Mouse (Mus musculus) lung, postnatal 10 days (tissue): Measurements from ENCODE around the gene Thsd4.
"Not testable (repeated sequence)": the region's sequence is repeated elsewhere in the genome, so short reads cannot be mapped to it uniquely, and the experiment has no call there.

Experiments
- DNase-seq: peaks from one replicate; pipeline ENCODE4 v3.0.0; 2021

The Thsd4 gene

DNA sequence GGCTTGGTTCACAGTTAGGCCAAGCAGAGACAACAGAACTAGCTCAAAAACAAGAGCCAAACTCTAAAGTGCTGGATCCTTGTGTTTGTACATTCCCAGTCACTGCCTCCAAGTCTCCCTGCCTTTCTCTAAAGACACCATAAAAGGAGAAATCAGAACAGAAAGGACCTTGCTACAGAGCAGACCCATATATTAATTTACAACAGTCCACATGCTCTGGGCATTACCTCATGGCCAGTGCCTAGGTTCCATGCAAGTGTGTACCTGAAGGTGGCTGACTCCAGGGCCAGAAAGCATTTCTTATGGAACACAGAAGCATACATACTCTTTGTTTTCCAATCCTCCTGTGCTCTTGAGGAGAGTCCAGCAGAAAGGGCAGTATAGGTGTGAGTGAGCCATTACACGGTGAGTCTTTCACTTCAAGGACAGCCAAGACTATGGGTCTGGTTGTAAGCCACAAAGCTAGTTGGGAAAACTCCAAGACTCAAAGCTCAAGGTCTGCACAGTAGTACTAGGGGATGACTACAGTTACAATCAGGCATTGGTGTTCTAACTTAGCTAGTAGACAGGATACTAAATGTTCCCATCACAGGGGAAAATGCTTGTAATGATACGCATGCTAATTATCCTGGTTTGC lies 216.5 kb downstream of the Thsd4 start:
- DNase-seq, result no peak

DNA sequence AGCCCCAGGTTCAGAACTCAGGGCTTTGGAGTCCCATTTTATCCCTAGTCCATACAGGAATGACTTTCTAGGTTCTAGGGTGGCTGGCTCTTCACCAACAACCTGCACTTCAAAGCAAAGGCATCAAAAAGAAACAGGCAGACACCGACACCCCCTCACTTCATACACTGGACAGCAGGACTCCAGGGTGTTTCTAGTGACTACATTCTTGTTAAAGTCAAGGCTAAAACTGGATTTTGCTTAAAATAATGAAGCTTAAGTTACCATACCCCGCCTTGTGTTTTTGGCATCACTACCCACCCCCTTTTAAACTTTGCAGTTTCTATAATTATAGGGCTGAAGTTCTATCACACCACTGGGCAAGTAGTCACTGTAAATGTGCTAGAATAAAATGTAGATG lies 225.6 kb downstream of the Thsd4 start:
- DNase-seq, result no peak

DNA sequence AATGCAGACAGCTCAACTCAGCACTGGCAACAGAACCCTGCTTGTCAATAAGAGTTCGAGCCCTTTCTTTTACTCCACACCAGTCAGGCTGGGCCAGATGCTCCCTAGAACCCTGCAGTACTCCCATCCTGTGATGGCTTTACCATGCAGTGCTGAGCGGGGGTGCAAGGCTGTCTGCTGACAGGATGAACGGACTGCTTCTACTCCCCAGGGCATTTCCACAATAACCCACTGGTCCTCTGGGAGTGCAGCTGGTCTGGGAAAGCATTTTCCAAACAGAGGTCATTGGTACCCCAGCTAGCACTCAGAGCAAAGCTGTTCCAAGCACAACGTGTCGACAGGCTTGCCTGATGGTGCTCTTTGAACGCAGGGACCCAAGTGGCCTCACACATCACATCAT lies 226.6 kb downstream of the Thsd4 start:
- peak; percentile 45 for DNase-seq

DNA sequence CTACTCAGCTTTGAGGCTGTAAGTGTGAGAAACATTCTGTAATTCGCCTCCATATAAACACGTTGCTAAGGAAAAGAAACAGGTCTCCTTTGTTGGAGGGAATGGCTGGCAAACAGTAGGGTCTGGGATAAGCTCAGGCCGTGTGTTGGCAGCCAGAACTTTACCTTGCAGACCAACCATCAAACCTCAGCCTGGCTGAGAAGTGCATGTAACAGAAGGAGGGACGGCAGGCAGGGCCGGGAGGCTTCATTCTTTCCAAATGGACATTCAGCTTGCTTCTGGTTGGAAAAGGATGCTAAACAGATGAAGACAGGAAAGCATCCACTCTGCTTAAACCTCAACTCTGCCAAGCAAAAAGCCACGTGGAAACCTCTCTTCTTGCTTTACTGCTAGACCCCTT lies 228.7 kb downstream of the Thsd4 start:
- no peak for DNase-seq

DNA sequence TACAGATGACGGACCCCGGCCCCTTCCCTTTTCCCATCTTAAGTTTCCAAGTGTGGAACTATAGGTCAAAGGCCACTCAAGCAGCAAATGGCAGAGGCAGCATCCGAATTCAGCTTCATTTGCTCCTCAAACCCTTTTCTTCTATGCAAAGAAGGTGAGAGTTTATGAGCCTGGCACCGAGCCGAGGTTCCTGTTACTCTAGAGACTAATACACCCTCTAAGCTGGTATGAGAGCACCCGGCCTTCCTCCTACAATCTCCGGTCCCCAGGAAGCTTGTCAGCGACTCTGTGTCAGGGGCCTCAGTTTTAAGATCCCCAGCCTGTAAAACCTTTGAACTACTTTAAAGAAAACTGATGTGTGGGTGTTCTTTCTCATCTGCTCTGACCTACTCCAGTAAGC lies 231.1 kb downstream of the Thsd4 start:
- no peak for DNase-seq

DNA sequence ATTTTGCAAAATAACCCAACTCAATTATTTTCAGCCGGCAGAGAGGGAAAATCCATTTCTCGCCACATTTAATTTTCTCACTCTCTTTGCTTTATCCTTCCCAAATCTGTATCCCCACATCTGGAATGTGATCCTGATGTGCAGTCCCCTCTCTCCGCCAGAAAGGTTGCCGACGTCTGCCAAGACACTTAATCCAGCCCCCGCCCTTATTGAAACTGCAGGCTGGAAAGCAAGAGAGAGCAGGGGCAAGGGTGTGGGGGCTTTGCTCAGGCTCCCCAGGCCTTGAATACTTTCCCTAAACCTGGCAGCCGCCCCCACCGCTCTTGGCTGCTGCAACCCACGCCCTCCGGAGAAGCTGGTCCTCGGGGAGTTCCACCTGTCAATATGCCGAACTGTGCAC lies 233.1 kb downstream of the Thsd4 start:
- DNase-seq, result no peak

DNA sequence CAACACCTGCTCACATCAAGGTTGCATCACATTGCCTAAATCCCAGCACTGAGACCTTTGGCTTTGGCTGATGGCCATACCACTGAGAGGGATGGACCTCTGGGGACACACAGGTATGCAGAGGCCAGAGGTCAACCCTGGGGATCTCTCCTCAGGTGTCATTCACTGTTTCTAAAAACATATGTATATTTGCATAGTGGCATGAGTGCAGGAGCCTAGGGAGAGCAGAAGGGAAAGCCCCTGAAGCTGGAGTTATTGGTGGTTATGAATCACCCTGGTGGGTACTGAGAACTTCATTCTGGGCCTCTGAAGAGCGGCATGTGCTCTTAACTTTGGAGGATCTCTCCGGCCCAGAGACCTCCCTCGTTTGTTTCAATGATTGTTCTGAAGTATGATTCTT lies 235.5 kb downstream of the Thsd4 start:
- no peak for DNase-seq

DNA sequence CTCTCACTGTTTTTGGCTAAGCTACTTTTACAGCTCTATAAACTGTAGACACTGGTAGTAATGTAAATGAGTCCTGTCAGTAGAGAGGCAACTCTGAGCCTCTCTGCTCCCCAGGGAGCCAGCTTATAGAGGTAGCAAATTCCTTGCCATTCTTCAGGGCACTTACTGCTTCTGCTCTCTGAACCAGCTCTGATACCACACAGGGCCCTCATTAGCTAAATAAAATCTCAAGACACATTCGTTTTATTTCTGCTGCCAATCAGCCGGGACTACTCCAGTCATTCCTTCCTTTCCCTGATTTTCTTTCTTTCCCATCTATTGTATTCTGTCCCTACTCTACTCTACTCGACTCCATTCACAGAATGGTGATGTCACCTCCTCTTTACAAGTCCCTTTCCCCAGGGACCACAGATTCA lies 236.8 kb downstream of the Thsd4 start:
- DNase-seq, result no peak

DNA sequence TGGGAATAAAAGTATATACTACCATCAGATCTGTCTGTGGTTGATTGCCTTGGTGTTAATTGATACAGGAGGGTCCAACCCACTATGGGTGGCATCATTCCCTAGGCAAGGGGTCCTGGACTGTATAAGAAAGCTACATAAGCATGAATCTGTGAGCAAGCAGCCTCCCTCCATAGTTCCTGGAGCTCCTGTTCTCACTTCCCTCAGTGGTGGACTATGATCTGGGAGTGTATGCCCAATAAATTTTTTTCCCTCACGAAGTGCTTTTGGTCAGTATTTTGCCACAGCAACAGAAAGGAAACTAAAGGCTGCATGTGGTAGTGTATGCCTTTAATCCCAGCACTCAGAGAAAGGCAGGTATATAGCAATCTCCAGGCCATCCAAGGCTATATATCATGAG lies 237.5 kb downstream of the Thsd4 start:
- DNase-seq, result no peak

DNA sequence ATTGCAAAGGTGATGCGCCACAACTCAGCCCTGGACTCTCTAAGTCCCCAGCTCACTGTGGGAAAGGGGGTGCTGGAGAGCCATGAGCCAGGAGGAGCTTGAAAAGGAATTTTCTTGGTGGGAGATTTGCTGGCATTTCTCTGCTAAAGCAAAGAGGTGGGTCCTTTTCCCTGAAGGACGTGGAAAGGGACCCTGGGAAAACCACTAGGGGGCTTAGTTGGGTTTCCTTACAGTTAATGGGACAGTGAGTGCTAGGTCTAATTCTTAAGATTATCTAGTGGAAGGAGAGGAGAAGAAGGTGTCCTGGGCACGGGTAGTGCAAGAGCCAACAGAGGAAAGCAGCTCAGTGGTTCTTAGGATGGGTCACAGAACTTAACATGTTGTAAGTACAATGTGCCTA lies 238.3 kb downstream of the Thsd4 start:
- peak; percentile 38 for DNase-seq

DNA sequence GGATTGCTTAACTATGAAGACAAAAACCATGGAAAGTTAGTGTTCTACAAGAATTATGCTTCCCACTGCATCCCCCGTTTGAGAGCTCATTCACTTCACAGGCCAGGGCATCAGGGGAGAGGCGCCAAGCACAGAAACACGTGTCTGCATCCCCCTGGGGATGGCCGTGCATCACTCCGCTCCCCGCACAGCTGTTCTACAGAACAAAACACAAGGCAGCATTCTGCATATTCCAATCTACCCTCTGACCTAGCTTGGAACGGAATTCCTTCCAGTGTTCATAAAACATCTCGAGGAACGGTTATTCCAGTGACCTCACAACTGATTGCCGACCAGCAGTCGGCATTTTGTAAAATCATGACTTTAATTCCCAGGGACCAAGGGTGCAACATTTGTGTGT lies 240.6 kb downstream of the Thsd4 start:
- peak; percentile 59 for DNase-seq

DNA sequence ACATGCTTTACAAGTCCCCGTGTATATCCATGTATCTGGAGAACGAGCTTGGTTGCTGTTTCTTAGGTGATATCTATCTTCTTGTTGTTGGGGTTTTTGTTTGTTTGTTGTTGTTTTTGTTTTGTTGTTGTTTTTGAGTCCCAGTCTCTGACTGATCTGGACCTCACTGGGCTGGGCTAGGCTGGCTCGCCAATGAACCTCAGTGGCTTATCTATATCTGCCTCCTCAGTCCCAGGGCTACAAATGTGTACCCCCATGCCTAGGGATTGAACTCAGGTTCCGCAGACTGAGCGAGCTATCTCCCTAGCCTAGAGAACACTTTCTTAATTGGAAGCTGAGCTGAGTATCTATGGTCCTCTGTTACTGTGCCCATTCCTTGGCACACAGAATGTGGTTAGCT lies 241.1 kb downstream of the Thsd4 start:
- no peak for DNase-seq

DNA sequence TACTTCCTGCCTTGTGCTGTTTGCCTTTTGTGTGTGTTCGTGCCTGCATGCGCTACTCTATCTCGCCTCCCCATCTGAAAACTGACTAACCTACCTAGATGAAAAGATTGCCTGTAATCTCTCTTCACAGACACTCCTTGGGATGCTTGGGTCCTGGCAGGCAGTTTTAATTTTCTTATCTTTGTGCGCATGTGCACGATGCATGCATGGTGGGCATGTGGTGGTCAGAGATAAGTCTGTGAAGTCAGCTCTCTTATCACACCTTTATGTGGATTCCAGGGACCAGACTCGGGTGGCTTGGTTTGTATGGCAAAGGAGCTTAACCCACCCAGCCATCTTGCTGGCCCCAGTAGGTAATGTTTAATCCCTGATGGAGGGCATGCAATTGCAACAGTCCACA lies 242.3 kb downstream of the Thsd4 start:
- DNase-seq, result no peak

DNA sequence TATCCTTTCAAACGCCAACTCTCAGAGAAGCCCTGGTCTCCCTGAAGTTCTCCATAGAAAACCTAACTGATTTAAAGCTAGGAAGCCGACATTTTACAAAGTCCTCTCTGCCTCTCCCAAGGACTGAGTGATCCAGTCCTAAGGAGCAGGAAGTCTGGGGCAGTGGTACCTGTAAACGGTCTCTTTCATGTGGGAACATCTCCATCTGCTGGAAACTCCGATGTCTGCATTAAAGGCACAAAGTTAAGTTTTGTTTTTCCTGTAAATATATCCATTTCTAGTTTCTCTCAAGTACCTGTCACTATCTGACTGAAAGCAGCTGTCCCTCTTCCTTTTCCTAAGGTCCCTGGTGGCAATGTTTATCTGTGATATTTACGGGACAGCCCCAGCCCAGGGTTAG lies 245.5 kb downstream of the Thsd4 start:
- peak; percentile 22 for DNase-seq

DNA sequence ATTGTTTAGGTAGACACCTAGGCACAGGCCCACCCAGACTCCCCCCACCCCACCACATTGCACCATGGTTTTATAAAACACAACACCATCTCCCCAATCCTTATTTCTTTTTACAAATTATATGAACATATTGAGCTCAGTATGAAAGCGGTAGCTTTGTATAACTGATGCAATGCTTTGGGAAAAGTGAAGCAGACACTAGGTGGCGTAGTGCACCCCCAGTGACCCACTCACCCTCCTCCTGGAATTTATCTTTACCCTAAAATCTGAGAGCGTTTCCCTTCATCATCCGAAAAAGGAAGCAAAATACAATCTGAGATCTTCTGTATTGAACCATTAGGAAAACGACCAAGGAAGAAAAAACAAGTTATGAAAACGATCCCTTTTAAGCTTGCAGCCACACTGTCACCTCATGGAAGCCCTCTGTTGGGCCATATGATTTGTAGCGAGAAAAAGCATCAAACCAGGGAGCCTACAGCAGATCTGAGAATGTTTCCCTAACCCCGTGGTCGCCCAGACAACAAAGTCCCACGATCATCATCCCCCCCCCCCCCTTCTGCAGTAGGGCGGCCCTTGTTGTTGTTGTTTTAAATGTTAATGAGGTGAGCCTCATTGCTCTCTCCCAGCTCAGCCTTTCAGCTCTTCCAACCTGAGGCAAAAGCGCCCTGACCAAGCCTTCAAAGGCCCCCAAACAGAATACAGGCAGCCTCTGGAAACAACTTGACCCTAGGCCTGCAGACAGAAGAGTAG lies 246.3 kb downstream of the Thsd4 start:
- peak; percentile 31 for DNase-seq

DNA sequence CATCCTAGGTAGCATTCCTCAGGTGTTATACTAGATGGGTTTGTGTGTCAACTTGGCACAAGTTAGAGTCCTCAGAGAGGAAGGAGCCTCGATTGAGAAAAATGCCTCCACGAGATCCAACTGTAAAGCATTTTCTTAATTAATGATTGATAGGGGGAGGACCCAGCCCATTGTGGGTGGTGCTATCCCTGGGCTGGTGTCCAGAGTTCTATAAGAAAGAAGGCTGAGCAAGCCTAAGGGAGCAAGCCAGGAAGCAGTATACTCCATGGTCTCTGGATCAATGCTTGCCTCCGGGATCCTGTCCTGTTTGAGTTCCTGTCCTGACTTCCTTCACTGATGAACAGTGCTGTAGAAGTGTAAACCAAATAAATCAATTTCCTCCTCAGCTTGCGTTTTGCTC lies 247.3 kb downstream of the Thsd4 start:
- DNase-seq, result no peak

DNA sequence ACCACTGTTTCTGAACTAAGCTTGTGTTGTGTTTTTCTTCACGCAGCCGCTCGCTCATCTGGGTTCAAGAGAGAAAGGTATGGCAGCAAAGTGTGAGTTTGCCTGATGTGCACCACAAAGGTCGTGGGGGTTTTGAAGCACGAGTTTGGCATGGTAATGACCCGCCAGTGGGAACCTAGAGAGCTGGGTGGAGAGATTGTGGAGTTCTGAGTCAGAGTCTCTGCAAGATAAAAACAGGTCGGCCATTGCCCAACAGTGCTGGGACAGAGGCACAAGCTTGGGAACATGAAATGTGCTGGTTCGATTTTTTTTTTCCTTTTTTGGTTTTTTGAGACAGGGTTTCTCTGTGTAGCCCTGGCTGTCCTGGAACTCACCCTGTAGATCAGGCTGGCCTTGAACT lies 249.5 kb downstream of the Thsd4 start:
- DNase-seq, result not testable (repeated sequence)

DNA sequence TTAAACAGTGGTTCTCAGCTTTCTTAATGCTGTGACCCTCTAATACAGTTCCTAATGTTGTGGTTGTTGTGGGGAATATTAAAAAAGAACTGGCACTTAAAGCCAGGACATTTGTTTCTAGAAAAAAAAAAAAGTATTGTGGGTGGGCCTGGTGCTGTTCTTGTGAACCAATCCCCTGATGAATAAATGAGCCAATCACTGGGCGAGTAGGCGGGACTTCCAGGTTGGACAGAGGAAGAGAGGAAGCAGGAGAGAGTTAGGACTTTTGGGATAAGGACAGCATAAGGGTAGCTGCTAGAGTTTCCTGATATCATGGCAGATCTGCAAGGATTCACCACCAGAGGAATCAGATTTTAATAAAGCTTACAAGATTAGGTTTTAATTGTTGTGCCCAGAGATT lies 249.9 kb downstream of the Thsd4 start:
- peak; percentile 48 for DNase-seq

DNA sequence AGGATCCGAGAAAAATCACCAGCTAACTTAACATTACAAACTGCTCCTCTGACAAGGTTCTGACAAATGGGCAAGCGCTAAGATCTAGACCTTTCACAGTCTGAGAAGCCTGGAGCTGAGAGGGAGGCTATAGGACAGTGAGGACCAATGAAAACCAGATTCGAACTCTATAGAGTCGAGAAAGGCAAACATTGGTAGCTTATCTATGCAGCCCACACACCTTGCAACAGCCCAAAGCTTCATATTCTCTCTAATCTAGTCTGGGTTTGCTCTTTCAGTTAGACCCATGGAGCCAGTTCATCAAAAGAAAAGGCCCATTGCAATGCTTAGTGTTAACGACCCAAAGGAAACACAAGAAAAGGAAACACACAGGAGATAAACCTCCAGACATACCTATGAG lies 252.0 kb downstream of the Thsd4 start:
- no peak for DNase-seq

DNA sequence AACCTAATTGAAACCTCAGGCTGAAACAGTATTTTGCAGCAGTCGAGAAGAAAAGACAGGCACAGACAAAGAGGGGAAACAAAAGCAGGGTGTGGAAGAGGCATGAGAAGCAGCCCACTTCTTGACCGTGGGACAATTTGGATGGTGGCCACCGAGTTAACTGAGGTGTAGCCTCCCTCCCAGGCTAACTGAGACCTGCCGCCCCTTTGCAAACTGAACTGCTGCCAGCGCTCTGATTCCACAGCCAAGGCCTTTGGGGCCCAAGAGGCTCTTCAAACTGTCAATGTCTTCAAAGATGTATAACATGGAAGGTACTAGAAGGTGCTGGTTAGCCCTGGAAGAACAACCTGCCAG lies 254.6 kb downstream of the Thsd4 start:
- no peak for DNase-seq

DNA sequence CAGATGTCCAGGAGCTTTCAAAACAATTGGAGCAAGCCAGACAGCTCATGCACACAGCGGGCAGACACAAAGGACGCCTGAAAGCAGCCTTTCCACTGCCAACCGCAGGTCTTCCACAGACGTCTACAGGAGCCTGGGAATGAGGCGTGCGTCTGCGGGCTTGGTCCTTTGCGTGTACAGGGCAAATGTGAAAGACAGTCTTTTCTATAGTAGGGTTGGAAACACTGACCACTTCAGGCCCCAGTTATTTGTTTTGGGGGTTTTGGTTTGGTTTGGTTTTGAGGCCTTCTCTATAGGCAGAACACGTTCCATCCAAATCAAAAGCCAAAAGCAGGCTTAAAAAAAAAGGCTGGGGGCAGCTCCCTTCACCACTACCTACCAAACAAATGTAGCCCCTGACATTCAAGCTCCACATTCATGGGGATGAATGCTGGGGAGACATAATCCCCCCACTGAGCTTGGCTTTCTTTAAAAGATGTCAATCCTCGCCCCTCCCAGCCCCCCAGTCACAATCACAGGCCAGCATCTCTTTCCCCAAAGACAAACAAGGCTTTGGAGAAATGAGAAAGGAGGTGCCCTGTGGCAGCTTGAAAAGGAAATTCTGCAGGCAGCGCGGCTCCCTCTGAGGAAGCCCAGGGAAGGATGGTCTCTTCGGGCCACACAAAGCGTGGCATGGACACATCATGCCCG lies 255.1 kb downstream of the Thsd4 start:
- DNase-seq, result no peak

DNA sequence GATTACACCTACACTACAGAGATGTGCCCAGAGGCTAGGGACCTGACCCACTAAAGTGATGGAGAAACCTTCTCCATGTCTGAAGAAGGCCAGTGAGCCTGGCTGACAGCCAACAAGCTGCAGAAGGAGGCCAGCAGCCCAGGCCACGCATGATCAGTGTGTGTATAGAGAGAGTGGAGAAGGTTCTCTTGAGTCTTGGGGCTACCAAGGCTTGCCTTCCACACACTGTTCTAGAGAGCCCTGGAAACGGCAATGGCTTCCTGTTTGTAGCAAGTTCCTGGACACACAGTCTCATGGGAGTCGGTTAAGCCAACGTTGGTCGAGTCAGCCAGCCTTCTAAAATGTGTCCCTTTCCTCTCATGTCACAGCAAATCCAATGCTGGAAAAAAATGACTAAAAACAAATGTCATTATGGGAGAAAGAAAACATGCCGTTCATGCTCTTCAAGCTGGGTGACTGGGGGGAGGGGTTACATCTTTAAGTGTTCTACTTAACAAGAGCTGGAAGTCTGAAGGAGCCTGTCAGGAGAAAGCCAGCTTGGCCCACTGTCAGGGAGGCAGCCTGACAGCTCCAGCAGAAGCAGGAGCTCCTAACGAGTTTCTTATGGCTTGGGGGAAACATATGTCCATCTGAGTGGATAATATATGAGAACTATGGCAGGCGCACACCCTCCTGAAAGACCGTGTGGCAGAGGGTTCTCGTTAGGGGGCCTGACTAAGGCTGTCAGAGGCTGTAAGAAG lies 257.1 kb downstream of the Thsd4 start:
- DNase-seq, result peak; percentile 49

DNA sequence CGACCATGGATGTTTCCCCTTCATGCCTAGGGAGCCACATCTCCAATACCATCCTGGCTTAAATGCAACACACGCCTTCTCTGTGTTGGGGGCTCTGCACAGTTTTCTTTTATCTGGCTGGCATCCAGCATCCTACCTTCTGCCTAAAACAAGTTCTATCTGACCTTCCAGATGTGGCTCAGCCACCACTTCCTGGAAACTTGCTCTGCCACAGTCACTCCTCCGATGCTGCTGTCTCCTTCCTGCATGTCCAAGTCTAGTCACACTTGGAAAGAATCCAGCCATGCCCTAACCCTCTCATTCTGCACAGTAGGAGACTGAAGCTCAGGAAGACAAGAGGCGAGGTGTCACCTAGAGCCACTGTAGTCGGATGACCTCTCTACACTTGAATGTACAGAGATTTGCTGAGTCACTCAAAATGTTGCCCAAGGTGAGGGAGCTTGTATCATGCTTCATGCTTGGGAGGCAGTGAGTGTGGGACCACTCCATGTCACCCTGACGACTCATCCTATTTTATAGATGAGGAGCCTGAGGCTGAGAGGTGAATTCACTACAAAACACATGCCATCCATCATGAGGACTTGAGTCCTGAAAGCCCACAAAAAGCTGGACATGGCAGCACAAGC lies 259.2 kb downstream of the Thsd4 start:
- DNase-seq, result peak; percentile 8
